Comparison of ENCODE assay signal across 8 mouse cellular contexts in genomic region chr7:128610490-128610889, GRCm38 (mm10). TPM values are rescaled to one million over a fixed set of nuclear protein-coding genes. Genes with fewer than 3 reads are reported as not detected.
DNase-seq lines count a peak whose midpoint lies in the region; ATAC-seq and TF ChIP-seq lines count a peak whose summit lies in the region.

No protein-coding gene starts in this region.

- peaks cover 7% of the 10 kb centered on the region for H3K4me1 ChIP-seq in thymus, adult 2 months (replicated peaks; ENCODE audit: control insufficient read depth, insufficient read depth, low read length)
- H3K4me1 ChIP-seq in liver, embryonic 16.5 days (ENCODE audit: control insufficient read depth, low read depth, low read length) = peaks cover 19% of the 10 kb centered on the region

- peak; percentile 67 for DNase-seq in cerebellum, adult 9-10 months
- DNase-seq in cerebellum, postnatal 14 days = no peak
- DNase-seq in thymus, adult 2 months = no peak
- DNase-seq in thymus, postnatal 14 days = no peak
- DNase-seq in frontal cortex, postnatal 10 days (ENCODE audit: low spot score in 2 of 2) = no peak
- DNase-seq in c-Kit-positive CD71-positive TER-119-positive erythroid progenitor cells, embryonic 14.5 days (ENCODE audit: low spot score) = no peak
- no peak for DNase-seq in retina, embryonic 14.5 days (ENCODE audit: low spot score)

- no peaks in the 10 kb centered on the region for H3K9me3 ChIP-seq in liver, embryonic 16.5 days (replicated peaks; ENCODE audit: control insufficient read depth, low read length)

- WGBS in thymus, adult 2 months = 89% methylated on average over 6 of the region's 6 CpGs
- WGBS in liver, embryonic 16.5 days (ENCODE audit: insufficient replicate concordance) = 77% methylated on average over 6 of the region's 6 CpGs

- TF ChIP-seq POLR2A in thymus, adult 2 months (IDR thresholded peaks at IDR 0.05; ENCODE audit: control insufficient read depth, extremely low read depth, insufficient read depth, low read length, poor library complexity) = no peak

- H3K9ac ChIP-seq in liver, embryonic 16.5 days (ENCODE audit: low read depth, low read length) = peak overlapping the region; percentile 36

- TF ChIP-seq CTCF in thymus, adult 2 months (IDR thresholded peaks at IDR 0.05; ENCODE audit: borderline replicate concordance, control insufficient read depth, extremely low read depth, insufficient read depth, low read length, poor library complexity) = no peak

- no peak for ATAC-seq in liver, embryonic 16.5 days (ENCODE audit: low read depth)

- H3K4me3 ChIP-seq in thymus, adult 2 months (ENCODE audit: control insufficient read depth, insufficient read depth, low read length) = peak overlapping the region; percentile 32
- H3K4me3 ChIP-seq in liver, embryonic 16.5 days (ENCODE audit: low read depth, low read length) = peak overlapping the region; percentile 86

- no peaks in the 10 kb centered on the region for H3K27me3 ChIP-seq in thymus, adult 2 months (ENCODE audit: control insufficient read depth, insufficient read depth, low read length)
- H3K27me3 ChIP-seq in liver, embryonic 16.5 days (ENCODE audit: control insufficient read depth, insufficient read depth, low read depth, low read length) = no peaks in the 10 kb centered on the region

- peak overlapping the region; percentile 91 for H3K4me2 ChIP-seq in liver, embryonic 16.5 days (ENCODE audit: low read depth, low read length)

- no peaks in the 10 kb centered on the region for H3K36me3 ChIP-seq in thymus, adult 2 months (ENCODE audit: control insufficient read depth, insufficient read depth, low read length)
- no peaks in the 10 kb centered on the region for H3K36me3 ChIP-seq in liver, embryonic 16.5 days (ENCODE audit: control insufficient read depth, insufficient read depth)

- H3K27ac ChIP-seq in thymus, adult 2 months (ENCODE audit: control insufficient read depth, insufficient read depth, low read length) = no peak overlapping the region
- H3K27ac ChIP-seq in liver, embryonic 16.5 days (ENCODE audit: low read length) = 0 out of 2 replicates have a peak overlapping the region, but pooled peaks have one; percentile 57

RNA-seq across cellular contexts. Expression of gene Inpp5f, which starts 0.6 kb away (rescaled TPM):
- 3.8 and 4.1 TPM in 2 replicates for polyA plus RNA-seq in thymus, adult 2 months (2012; rRNA removed)
- 5.9 and 6.5 TPM in 2 replicates for polyA plus RNA-seq in liver, embryonic 16.5 days (2015; fragmentation: Nextera tagmentation; extraction: Ambion mirVana)
